Mouse (Mus musculus) heart, embryonic 13.5 days (tissue): ENCODE results near the gene Pnpla8. TPM values are rescaled to one million over a fixed set of nuclear protein-coding genes. Genes with fewer than 3 reads are reported as not detected.
"Not testable (repeated sequence)": the region's sequence is repeated elsewhere in the genome, so short reads cannot be mapped to it uniquely, and the experiment has no call there.

ENCODE experiments used
- ATAC-seq: fragments of 200-750 bp; cut with Nextera tagmentation; 2 replicates; pipeline ENCODE4 v1.8.0; 2017; ENCODE audit warnings: moderate TSS enrichment; ENCODE audit not compliant: insufficient number of reproducible peaks, low FRiP score, low TSS enrichment; ENCODE audit errors: extremely low read depth
- H3K27ac ChIP-seq: fragments of 300-500 bp; sonication (generic); replicated peaks from 2 replicates; pipeline ENCODE4 v1.5.1; 2015; ENCODE audit warnings: moderate library complexity, mild to moderate bottlenecking, inconsistent platforms
- H3K27me3 ChIP-seq: fragments of 300-500 bp; sonication (generic); replicated peaks from 2 replicates; pipeline ENCODE4 v1.6.1; 2015; ENCODE audit warnings: mild to moderate bottlenecking, inconsistent platforms
- H3K36me3 ChIP-seq: fragments of 300-500 bp; sonication (generic); 2 replicates; pipeline ENCODE4 v1.6.1; 2015; ENCODE audit warnings: mild to moderate bottlenecking, inconsistent platforms
- H3K4me1 ChIP-seq: fragments of 300-500 bp; sonication (generic); 2 replicates; pipeline ENCODE4 v1.6.1; 2015; ENCODE audit warnings: inconsistent platforms
- H3K4me2 ChIP-seq: fragments of 300-500 bp; sonication (generic); 2 replicates; pipeline ENCODE4 v1.6.1; 2015; ENCODE audit warnings: inconsistent platforms, mild to moderate bottlenecking, moderate library complexity
- H3K4me3 ChIP-seq: fragments of 300-500 bp; sonication (generic); 2 replicates; pipeline ENCODE4 v1.5.1; 2015; ENCODE audit warnings: moderate library complexity, mild to moderate bottlenecking, inconsistent platforms
- H3K9ac ChIP-seq: fragments of 300-500 bp; sonication (generic); 2 replicates; pipeline ENCODE4 v1.6.1; 2015; ENCODE audit warnings: inconsistent platforms, mild to moderate bottlenecking, moderate library complexity
- H3K9me3 ChIP-seq: fragments of 300-500 bp; sonication (generic); 2 replicates; pipeline ENCODE4 v1.6.1; 2016; ENCODE audit warnings: inconsistent platforms
- WGBS: fragments of 180-500 bp; shearing (Covaris S2); methylation state at CpG from one replicate; pipeline ENCODE4 v1.1.7; 2015; ENCODE audit warnings: mixed read lengths; 5-methylcytosine and 5-hydroxymethylcytosine counted together
- polyA plus RNA-seq: library from polyadenylated mRNA; unstranded; fragments of >200 nt; fragmentation: Nextera tagmentation; extraction: Ambion mirVana; gene quantifications from 2 replicates; pipeline ENCODE4 v1.2.1, GENCODE M21; 2015

Pnpla8 gene
- 55.5 and 60.9 TPM in 2 replicates for polyA plus RNA-seq

DNA sequence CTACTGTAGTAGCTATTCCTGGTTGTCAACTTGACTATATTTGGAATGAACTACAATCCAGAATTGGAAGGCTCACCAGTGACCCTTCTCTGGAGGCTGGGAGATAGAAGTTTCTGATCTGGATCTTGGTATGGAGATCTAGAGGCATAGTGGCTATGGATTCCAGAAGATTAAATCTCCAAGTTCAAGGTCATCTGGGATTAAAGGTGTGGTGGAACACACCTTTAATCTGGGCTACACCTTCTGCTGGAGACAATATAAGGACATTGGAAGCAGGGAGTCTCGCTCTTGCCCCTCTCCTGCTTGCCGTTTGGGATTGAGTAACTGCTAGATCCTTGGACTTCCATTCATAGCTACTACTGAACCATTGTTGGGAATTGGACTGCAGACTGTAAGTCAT is at the start of gene Pnpla8:
Gene Pnpla8, plus strand, starts transcription at position 301 of the 400 bp plus-strand sequence.
- Histone ChIP-seq H3K4me3 (peak within 1 kb of the TSS; percentile 73), H3K9ac (peak within 1 kb of the TSS; percentile 88), H3K4me2 (peak within 1 kb of the TSS; percentile 85)
- ATAC-seq, H3K36me3 ChIP-seq, H3K27me3 ChIP-seq, H3K27ac ChIP-seq, H3K9me3 ChIP-seq, H3K4me1 ChIP-seq: not testable (repeated sequence)
- WGBS = 81% methylated on average over 2 of the region's 2 CpGs

DNA sequence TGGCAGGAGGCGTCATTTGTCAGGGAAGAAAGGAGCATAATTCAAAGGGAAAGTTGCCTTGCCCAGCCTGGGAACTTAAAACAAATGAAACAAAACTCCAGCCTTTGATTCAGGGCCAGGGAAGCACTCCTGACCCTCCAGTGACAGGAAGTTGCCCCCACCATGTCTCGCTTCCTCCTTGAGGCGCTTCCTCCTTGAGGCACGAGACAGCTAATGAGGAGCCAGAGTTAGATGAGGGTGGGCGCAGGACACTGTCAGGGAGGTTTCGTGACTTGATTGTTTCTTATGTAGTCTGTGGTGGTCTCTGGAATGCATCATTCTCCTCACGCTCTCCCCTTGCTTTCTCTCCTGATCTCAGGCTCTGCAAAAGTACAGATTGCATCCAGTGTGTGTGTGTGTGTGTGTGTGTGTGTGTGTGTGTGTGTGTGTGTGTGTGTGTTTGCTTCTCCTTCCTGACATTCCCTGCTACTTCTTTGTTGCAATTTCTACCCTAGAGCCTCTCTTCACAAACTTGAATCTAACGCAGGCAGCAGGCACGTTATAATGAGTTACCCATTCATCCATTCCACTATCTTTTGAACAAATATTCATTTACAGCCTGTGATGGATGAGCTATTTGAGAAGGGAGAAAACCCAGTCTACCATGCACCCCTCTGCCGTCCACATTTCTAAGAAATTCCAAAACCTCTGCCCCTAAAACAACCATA is 44.7 kb upstream of the Pnpla8 start:
- no peaks in the 10 kb centered on the region for H3K9me3 ChIP-seq
- H3K27ac ChIP-seq = no peak overlapping the region; the same call in 1 of the 2 replicates
- no peak overlapping the region for H3K4me3 ChIP-seq
- no peaks in the 10 kb centered on the region for H3K4me1 ChIP-seq
- peak overlapping the region; percentile 38 for H3K4me2 ChIP-seq
- no peak for ATAC-seq
- no peaks in the 10 kb centered on the region for H3K27me3 ChIP-seq
- no peaks in the 10 kb centered on the region for H3K36me3 ChIP-seq
- WGBS = 53% methylated on average over 10 of the region's 10 CpGs
- H3K9ac ChIP-seq = no peak overlapping the region

DNA sequence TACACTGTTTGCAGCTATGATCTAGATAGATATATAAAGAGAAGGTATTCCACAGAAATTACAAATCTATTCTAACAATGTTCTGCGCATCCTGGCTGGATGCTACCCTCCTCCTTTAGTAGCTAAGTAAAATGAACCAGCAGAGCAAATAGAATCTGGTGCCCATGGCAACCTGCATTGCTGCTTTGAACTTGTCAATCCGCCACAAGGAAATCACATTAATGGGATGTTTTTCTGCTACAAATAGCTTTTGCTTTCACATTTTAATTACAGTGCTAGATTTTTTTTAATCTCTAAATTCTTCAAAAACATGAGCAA is 44.2 kb upstream of the Pnpla8 start:
- WGBS = 76% methylated on average over 2 of the region's 2 CpGs
- no peak overlapping the region for H3K4me3 ChIP-seq
- no peaks in the 10 kb centered on the region for H3K36me3 ChIP-seq
- no peak overlapping the region for H3K9ac ChIP-seq
- H3K9me3 ChIP-seq = no peaks in the 10 kb centered on the region
- no peak overlapping the region for H3K27ac ChIP-seq
- no peak overlapping the region for H3K4me2 ChIP-seq
- H3K27me3 ChIP-seq = no peaks in the 10 kb centered on the region
- no peaks in the 10 kb centered on the region for H3K4me1 ChIP-seq
- ATAC-seq = no peak

DNA sequence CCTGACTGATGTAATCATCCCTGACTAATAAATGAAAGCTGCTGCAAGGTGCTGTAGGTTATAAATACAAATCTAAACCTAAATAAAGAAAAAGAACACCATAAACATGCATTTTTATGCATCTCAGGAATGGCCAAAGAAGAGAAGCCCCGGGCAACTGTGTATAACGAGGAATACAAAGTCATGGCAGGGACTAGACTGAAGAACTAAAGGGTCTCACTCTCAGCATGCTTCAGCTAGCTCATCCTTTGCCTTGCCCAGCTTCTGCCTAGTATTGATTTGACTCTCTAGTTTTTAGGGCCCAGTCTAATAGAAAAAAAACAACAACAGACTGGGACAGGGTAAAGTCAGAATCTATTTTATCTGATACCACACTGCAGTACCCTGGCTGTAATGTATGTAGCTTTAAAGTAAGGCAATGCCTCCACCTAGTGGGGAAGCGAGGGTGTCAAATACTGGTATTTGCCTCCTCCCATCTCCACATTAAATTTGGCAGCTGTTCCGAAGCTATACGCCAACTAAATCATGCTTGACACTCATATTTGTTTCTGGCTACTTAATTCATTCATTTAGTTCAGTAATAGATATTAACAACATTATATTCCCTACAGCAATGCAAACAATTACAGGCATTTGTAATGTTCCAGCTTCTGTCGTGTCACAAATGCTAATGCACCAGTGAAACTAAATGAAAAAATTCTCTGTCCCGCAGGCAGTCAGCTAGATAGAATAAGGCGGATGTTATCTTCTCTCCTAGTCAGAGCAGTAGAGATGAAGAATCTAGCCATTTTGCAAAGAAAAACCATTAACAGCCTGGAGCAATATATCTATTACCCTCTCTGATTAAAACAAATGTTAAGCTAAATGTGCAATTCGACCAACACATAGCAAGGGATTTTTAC is 39.8 kb upstream of the Pnpla8 start:
- H3K4me3 ChIP-seq = no peak overlapping the region
- H3K9ac ChIP-seq = no peak overlapping the region
- H3K4me2 ChIP-seq = no peak overlapping the region
- H3K9me3 ChIP-seq = no peaks in the 10 kb centered on the region
- 42% methylated on average over 9 of the region's 9 CpGs for WGBS
- H3K36me3 ChIP-seq = no peaks in the 10 kb centered on the region
- no peaks in the 10 kb centered on the region for H3K27me3 ChIP-seq
- no peak overlapping the region for H3K27ac ChIP-seq
- no peak for ATAC-seq
- no peaks in the 10 kb centered on the region for H3K4me1 ChIP-seq

DNA sequence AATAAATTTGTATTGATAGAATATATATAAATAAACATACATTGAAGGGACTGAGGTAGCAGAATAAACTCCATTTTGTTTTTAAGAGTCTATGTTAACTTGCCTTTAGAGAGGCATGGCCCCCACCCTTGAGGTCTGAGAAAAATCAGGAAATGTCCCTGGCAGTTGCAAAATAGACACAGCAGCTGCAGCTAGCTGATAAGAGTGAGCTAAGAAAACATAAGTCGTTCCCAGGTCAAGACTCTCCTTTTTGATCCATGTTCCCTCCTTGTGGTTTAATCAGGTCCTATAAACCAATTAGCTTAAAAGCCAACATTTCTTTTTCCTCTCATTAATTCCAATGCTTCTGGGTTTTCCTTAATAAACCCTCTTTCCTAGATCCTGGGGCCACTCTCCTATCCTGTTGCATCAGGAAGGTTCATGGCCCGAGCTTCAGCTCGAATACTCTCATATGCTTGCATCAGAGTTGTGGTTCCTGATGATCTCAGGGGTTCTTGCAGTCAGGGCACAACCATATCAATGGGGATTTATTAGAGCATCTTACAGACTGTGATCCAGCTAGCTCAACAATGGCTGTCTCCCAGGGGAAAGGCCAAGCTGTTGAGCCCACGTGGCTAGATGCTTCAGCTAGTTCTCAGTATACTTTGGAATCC is 23.2 kb upstream of the Pnpla8 start:
- Histone ChIP-seq H3K4me2 (no peak overlapping the region), H3K9me3 (no peaks in the 10 kb centered on the region), H3K27ac (no peak overlapping the region; the same call in 1 of the 2 replicates), H3K4me1 (no peaks in the 10 kb centered on the region), H3K9ac (no peak overlapping the region), H3K27me3 (no peaks in the 10 kb centered on the region), H3K4me3 (no peak overlapping the region), H3K36me3 (0 out of 2 replicates have a peak, but pooled peaks cover 3% of the 10 kb centered on the region)
- WGBS = 33% methylated on average over 4 of the region's 4 CpGs
- no peak for ATAC-seq

DNA sequence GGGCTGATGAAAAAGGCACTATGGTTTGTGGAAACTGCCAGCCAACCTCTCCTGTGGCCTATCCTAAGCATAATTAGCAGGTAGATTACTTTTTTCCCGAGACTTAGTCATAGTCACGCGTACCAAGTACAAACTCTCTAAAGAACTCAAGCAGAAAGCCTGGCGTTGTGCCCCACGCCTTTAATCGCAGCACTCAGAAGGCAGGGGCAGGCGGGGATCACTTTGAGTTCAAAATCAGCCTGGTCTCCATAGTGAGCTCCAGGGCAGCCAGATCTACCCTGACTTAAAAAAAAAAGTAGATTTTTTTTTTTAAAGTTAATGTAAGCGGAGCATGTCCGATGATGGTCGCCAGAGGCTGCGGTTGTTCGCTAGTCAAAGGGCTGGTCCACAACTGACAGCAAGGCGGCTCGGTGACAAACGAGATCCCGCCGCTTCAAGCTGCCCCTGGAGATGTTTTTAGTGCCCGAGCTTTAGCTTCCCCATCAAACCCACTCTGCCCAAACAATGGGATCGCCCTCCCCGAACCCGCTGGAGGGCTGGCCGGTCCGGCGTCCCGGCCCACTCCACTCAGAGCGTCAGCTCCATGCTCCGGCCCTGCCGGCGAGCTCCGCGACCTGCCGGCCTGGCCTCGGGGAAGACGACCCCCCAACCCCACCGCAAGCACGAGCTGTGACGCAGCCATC is 11.9 kb upstream of the Pnpla8 start:
- peak overlapping the region; percentile 92 for H3K9ac ChIP-seq
- under 1% methylated on average over 37 of the region's 37 CpGs for WGBS
- H3K36me3 ChIP-seq = peaks cover 15% of the 10 kb centered on the region
- peak overlapping the region; percentile 82 for H3K27ac ChIP-seq
- peaks cover 13% of the 10 kb centered on the region for H3K4me1 ChIP-seq
- peak overlapping the region; percentile 87 for H3K4me3 ChIP-seq
- ATAC-seq = peak; percentile 20
- H3K9me3 ChIP-seq = no peaks in the 10 kb centered on the region
- peak overlapping the region; percentile 85 for H3K4me2 ChIP-seq
- peaks cover 5% of the 10 kb centered on the region for H3K27me3 ChIP-seq

DNA sequence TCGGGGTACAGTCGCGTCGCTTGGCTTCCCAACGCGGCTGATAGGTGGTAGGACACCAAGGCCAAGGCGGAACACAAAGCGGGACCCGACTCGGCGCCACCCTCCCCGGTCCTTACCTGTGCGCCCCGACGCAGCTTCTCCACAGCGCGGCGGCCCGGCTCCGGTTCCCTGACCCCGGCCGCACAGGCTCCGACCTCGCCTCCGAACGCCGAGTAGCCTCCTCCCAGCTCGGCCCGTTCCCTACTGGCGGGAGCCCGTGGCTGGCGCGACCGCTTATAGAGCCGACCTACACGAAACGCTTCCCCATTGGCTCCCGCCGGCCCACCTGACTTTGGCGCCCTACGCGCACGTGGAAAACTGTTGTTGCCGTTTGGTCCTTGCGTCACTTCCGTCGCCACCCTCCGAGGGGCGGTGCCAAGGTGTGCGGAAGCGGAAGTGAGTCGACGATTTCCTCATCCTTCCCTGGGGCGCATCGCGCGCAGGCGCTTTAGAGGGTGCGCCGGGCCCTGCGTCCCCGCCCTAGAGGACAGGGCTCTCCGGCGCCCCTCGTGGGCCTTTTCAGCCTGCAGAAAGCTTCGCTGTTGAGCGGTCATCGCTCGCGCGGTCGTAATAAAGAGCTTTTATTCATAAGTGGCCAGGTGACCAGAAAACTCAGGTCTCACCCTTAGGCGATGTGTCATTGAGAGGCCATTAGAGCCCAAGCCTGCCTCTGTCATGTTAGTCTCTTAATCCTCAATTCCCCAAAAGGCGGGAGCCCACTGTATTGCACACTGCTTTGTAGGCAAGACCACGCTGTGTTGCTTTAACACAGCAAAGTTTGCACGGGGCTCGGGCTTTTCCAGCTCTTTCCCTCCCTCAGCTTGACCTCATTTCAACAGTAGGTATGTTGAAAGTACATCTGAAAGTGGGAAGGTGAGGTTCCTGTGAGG is 11.1 kb upstream of the Pnpla8 start, which contains the start of gene Dnajb9:
Gene Dnajb9, minus strand, starts transcription at position 503 of the 929 bp plus-strand sequence.
- Histone ChIP-seq H3K36me3 (peaks cover 13% of the 10 kb centered on the region), H3K27ac (peak within 1 kb of the TSS; percentile 82), H3K9me3 (no peaks in the 10 kb centered on the region), H3K27me3 (peaks cover 5% of the 10 kb centered on the region), H3K4me3 (peak within 1 kb of the TSS; percentile 87), H3K4me1 (peaks cover 13% of the 10 kb centered on the region), H3K4me2 (peak within 1 kb of the TSS; percentile 85), H3K9ac (peak within 1 kb of the TSS; percentile 92)
- WGBS = under 1% methylated on average over 77 of the region's 77 CpGs
- peak; percentile 97 for ATAC-seq

DNA sequence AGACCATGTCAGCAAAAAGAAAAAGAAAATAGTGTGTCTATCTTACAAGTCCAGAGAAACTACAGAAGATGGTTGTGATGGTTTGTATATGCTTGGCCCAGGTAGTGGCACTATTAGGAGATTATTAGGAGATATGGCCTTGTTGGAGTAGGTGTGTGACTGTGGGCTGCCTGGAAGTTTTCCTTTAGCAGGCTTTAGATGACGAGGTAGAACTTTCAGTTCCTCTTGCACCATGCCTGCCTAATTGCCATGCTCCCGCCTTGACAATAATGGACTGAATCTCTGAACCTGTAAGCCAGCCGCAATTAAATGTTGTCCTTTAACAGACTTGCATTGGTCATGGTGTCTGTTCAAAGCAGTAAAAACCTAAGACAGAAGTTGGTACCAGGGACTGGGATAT is 9.6 kb upstream of the Pnpla8 start:
- Histone ChIP-seq H3K9ac (no peak overlapping the region), H3K4me3 (no peak overlapping the region), H3K4me1 (peaks cover 13% of the 10 kb centered on the region), H3K9me3 (no peaks in the 10 kb centered on the region), H3K27me3 (peaks cover 5% of the 10 kb centered on the region), H3K4me2 (no peak overlapping the region), H3K36me3 (peaks cover 4% of the 10 kb centered on the region; the same call in 1 of the 2 replicates), H3K27ac (no peak overlapping the region)
- ATAC-seq = no peak
- 78% methylated on average over 3 of the region's 3 CpGs for WGBS

DNA sequence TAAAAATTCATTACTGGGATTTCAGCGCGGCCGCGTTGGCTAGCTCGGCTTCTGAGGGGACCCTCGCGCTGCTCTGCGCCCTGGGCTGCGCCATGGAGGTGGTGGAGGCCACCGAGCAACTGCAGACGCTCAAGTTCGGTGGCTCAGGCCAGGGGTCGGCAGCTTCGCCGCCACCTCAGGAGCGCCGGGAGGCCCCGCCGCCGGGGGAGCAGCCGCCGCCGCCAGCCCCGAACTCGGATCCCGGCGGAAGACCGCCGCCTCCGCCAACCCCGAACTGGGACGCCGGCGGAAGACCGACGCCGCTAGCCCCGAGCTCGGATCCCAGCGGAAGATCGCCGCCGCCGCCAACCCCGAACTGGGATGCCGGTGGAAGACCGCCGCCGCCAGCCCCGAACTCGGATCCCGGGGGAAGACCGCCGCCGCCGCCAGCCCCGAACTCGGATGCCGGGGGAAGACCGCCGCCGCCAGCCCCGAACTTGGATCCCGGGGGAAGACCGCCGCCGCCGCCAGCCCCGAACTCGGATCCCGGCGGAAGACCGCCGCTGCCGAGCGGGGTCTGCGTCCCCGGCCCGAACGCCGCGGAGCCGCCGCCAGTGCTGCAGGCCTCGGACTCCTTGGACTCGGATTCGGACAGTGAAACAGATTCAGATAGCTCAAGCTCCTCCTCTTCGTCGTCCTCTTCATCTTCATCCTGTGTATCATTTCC is 634 bp downstream of the Pnpla8 start:
- 2% methylated on average over 61 of the region's 89 CpGs for WGBS
- Histone ChIP-seq H3K4me2 (peak overlapping the region; percentile 85), H3K27me3 (no peaks in the 10 kb centered on the region; the same call in 1 of the 2 replicates), H3K36me3 (no peaks in the 10 kb centered on the region), H3K9me3 (no peaks in the 10 kb centered on the region), H3K27ac (no peak overlapping the region), H3K9ac (peak overlapping the region; percentile 88), H3K4me3 (peak overlapping the region; percentile 73), H3K4me1 (no peaks in the 10 kb centered on the region)
- no peak for ATAC-seq

DNA sequence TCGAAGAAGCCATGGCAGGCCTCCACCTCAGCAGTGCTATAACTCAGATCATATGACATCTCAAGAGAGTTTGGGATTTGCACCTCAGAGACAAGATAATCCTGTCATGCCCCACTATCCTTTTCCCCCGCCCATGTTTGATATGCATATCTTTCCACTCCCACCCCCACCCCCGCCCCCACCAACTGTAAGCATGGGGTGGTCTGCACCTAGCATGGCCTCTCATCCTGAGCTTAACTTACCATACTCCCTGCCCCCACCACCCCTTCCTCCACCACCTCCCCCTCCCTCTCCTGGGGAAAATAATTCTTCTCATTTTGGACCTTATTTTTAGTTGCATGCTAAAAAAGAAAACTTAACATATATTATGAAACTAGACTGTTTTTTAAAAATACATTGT is 1.9 kb downstream of the Pnpla8 start:
- Histone ChIP-seq H3K36me3 (no peaks in the 10 kb centered on the region), H3K9me3 (no peaks in the 10 kb centered on the region), H3K4me3 (no peak overlapping the region), H3K9ac (no peak overlapping the region), H3K4me1 (no peaks in the 10 kb centered on the region), H3K27ac (no peak overlapping the region), H3K4me2 (no peak overlapping the region), H3K27me3 (no peaks in the 10 kb centered on the region; the same call in 1 of the 2 replicates)
- 56% methylated on average over 3 of the region's 3 CpGs for WGBS
- ATAC-seq = no peak
